Mouse (Mus musculus): ENCODE data around the gene Csrp3.

DNA sequence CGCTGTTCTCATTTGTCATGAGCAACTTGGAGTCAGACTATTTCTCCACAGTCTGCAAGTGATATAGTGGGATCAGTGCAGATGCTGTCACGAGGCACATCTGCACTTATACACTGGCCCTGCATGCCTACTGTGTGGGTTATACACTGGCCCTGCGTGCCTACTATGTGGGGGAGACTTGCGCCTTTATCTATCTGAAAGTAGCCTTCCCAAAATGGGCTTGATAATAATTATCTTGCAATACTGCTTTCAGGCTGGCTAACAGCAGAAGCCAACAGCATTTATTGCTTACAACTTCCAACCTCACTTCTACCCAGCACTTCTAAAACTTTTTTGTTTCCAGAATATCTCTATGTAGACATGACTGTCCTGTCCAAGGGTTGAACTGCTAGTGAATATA, 14.0 kb upstream of the Csrp3 start:
- TF ChIP-seq CTCF (IDR thresholded peaks at IDR 0.05; ENCODE audit: low read depth, low read length) = no peak
- TF ChIP-seq POLR2A (IDR thresholded peaks at IDR 0.05; ENCODE audit: extremely low read depth, insufficient read depth, low read length) = no peak

Data from liver, adult 2 months (tissue).